Mouse (Mus musculus) retina, postnatal 7 days (tissue): ENCODE data around the gene Rwdd4a.

Experiments
- DNase-seq: peaks from one replicate; pipeline ENCODE4 v3.0.0-alpha.2; 2012; ENCODE audit warnings: low read depth, low spot score

Rwdd4a gene

GRCm38 (mm10) chr8:47588616-47589015, 55.2 kb downstream of the Rwdd4a start:
- no peak for DNase-seq

- no peak for DNase-seq
These were observed 56.9 kb downstream of the Rwdd4a start for GRCm38 (mm10) chr8:47590400-47590799.

- no peak for DNase-seq
These were observed 67.2 kb downstream of the Rwdd4a start for GRCm38 (mm10) chr8:47600664-47601063.
